Mouse (Mus musculus): ENCODE data around the gene Gm21887. TPM values are rescaled to one million over a fixed set of nuclear protein-coding genes. Genes with fewer than 3 reads are reported as not detected.
"Not testable (repeated sequence)": the region's sequence is repeated elsewhere in the genome, so short reads cannot be mapped to it uniquely, and the experiment has no call there.

The Gm21887 gene
- polyA plus RNA-seq, 1 experiment from 2014 or later = 169 TPM

- not testable (repeated sequence) for ATAC-seq (ENCODE audit: low FRiP score); H3K4me1 ChIP-seq (replicated peaks); H3K27me3 ChIP-seq; H3K9ac ChIP-seq; H3K27ac ChIP-seq; H3K4me2 ChIP-seq; H3K4me3 ChIP-seq
- Histone ChIP-seq H3K36me3 (peaks cover 33% of the 10 kb centered on the region), H3K9me3 (peaks cover 38% of the 10 kb centered on the region)
- WGBS = 51% methylated on average over 15 of the region's 15 CpGs
Measured at GRCm38 (mm10) chrX:170021750-170022461, 12.4 kb downstream of the Gm21887 start.

Other genes starting within 250 kb of the Gm21887 start
- gene 4933400A11Rik, start 230.0 kb upstream of the Gm21887 start, polyA plus RNA-seq (2015; fragmentation: Nextera tagmentation; extraction: Ambion mirVana) = not detected in 2 replicates